Mouse (Mus musculus) left cerebral cortex, postnatal 10 days (tissue): Measurements from ENCODE around the gene Ano6. TPM values are rescaled to one million over a fixed set of nuclear protein-coding genes. Genes with fewer than 3 reads are reported as not detected.
A peak's percentile ranks its signal among the peaks of the same experiment; 100 is the strongest.
"Not testable (repeated sequence)": the region's sequence is repeated elsewhere in the genome, so short reads cannot be mapped to it uniquely, and the experiment has no call there.

ENCODE experiments used
- DNase-seq, 2 experiments: peaks; one replicate each; pipeline ENCODE4 v3.0.0; 2021 to 2022; ENCODE audit warnings: low spot score in 2 of 2, mixed read lengths in 1 of 2; ENCODE audit errors: extremely low spot score in 1 of 2
- intact Hi-C: fragments of 180-260 bp; cut with DNase I; formaldehyde crosslinking; loops from one replicate; pipeline ENCODE4 v1.15.1; 2025
- total RNA-seq, 2 experiments: library from RNA; stranded (reverse); gene quantifications; 2 replicates each; pipeline ENCODE4 v1.2.3; 2021

The Ano6 gene
- total RNA-seq, 2 experiments from 2014 or later, result 20.5 to 25.1 TPM

DNA sequence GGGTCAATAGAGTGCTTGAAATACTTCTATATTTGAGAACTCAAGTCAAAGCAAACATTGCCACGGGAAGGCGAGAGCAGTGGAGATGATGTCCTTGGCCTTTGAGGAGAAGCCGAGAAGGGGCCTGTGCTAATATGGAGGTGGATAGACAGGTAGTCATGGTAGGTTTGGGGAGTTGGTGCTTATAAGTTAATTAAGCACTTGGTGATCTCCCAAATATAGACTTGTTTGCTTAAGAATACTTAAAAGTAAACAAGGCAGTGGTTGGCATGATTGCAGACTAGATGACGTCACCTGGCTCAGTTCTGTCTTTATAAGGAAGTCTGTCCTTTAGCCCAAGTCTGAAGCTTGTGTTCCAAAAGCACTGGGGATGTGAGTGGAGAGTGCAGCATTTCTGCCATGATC lies 19.7 kb downstream of the Ano6 start:
- no peak for DNase-seq
- intact Hi-C loops, result no loop called here

DNA sequence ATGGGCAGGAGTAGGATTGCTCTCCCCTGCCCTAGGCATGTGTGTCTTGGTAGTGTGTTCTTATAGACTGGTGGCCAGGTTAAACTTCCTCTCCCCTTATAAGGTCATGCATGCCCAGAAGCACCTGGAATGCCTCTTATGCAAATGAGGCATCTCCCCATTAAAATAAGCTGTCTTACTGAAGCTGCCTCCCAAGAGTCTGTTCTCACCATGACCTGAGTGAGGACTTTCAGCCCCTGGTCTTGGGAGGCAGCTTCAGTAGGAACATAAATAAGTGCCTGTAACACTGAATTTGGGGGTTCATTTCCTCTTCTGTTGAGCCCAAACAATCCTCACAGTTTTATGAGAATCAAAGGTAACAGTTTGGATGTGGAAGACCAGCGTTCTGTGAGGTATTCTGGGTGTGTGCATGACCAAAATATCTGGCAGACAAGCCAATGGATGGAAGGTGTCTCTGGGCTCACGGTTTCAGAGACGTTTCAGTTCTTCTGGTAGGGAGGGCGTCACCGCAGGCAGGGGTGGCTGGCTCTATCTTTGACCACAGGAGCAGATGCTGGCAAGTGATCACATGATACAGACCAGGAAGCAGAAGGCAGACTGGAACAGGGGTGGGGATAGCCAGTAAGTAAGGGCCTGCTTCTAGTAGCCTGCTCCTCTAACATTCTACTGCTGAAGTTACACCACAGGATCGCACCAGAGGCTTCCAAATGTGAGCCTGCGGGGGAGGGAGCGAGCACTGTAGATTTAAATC lies 22.4 kb downstream of the Ano6 start:
- no peak for DNase-seq
- intact Hi-C loops, result no loop called here

DNA sequence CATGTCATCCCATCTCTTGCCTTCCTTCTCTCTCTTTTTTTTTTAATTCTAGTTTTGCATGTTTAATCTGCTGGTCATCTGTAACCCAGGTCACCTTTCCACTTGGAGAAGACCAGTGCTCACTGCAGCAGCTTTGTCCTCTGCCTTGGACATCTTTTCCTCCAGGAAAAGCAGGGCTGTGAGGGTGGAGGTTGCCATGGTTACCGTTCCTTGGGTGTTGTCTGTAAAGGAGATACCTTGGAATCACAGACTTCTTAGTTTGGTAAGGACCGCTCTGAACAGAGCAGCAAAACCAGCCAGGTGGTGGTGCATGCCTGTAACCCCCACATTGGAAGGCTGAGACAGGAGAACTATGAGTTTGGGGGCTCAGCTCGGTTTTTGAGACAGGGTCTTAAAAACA lies 26.9 kb downstream of the Ano6 start:
- intact Hi-C loops, result no loop called here
- DNase-seq, result peak in 1 of 2 experiments; percentile 46

DNA sequence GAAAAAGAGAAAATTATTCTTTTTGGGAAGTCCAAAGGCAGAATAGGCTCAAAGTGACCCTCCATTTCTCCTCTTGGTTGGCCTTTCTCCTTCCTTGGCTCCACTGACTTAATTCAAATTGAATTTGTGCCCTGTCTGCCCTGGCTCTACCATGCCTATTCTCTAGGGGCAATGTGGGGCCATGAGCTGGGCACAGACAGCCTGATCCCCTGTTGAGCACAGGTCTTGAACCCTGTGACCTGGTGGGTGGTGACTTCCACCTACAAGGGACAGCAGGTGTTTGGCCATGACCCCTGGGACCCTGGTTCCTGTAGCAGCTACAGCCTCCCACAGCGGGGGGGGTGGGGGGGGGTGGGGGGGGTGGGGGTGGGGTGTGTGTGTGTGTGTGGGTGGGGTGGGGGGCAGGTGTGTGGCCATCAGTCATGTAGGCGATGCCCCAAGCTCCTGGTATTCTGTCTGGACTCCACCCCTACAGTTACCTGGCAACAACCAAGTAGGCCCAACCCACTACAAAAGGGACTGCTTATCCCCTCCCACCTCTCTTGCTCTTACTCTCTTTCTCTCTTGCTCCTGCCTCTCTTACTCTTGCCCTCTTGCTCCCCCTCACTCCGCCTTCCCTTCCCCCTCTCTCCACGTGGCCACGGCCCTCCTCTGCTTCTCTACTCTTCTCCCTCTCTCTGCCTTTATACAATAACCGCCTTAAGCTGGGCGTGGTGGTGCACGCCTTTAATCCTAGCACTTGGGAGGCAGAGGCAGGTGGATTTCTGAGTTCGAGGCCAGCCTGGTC lies 28.8 kb downstream of the Ano6 start:
- intact Hi-C loops, result no loop called here
- DNase-seq, result no peak

DNA sequence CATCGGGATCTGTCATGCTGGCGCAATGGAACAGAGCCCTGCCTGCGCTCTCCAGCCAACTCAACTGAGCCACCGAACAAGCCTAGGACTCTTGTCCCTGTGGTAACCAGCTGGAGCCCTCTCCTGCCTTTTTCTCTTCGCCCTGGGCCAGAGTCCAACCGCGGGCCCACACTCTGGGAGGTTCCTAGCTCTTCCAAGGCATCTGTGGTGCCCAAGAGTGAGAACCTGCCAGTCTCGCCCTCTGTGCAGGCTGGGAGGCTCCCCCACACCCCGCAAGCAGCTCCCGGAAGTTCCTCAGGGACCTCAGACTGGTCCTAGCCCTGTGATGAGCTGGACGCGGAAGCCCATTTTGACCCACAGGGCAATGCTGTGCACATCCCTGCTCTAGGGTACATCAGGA lies 29.5 kb downstream of the Ano6 start:
- no peak for DNase-seq
- intact Hi-C loops, result no loop called here

DNA sequence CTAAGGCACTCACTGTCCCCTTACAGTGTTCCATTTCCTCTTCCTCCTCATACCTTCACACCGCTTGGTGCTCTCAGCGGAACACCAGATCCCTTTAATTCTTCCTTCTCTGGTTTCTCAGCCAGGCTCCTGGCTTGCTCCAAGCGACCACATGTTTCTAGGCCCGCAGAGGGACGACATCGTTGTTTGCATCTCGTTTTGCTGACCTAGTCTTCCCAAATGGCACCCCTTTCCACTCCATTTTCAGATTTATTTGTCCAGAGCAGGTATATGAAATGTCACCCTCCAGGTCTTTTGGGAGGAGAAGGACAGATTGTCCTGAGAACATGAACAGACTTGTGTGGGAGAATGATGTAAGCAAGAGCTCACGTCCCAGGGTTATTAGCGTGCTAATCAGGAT lies 30.0 kb downstream of the Ano6 start:
- no peak for DNase-seq
- intact Hi-C loops, result no loop called here

DNA sequence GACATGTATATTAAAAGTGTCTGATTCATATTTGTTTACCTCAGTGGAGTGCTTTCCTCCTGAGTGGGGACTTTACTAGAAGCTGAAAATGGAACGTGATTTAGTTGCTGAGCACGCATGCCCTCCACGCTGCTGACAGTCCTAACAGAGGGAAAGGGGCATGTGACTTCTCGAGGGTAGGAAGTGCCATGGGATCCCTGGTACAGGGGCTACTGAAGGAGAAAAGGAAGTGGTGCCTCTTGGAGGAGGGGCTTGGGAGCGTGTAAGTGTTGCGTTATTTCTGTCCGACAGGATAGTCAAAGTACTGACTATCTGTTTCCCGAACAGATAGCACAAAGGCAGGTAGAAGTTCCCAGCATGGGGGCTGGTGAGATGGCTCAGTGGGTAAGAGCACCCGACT lies 31.5 kb downstream of the Ano6 start:
- DNase-seq, result no peak
- intact Hi-C loops, result no loop called here

DNA sequence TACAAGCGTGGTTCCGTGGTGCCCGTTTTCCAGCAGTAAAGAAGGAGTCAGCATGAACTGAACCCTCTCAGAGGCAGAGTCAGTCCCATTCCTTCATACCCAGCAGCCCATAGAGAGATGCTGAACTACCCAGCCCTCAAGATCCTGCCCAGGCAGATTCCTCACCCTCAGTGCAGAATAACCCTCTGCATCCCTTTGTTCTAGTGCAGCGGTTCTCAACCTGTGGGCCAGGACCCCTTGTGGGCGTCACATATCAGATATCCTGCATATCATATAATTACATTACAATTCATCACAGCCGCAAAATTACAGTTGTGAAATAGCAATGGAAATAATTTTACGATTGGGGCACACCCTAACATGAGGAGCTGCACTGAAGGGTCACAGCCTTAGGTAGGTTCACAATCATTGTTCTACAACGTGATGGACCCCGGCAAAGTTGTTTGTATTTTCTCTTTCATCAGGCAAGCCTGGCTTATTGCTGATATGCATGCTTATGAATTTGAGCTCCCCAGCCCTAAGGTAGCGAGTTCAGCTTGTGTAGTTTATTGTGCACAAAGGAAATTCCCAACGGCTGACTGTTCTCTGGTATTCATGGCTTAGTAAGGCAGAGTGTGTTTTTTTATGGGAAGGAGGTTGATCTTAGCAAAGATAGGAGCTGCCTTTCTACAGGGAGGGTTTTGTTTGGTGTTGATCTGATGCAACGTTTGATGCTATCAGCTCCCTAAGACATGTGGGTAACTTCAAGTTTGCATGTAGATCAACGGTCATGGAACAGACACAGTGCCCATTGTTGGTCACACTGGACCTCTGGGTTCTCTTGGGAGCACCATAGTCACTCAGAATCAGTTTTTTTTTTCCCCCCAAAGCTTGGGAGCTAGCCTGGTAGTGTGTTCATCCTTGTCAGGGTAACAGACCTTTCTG lies 33.0 kb downstream of the Ano6 start:
- DNase-seq, result no peak
- intact Hi-C loops, result no loop called here

DNA sequence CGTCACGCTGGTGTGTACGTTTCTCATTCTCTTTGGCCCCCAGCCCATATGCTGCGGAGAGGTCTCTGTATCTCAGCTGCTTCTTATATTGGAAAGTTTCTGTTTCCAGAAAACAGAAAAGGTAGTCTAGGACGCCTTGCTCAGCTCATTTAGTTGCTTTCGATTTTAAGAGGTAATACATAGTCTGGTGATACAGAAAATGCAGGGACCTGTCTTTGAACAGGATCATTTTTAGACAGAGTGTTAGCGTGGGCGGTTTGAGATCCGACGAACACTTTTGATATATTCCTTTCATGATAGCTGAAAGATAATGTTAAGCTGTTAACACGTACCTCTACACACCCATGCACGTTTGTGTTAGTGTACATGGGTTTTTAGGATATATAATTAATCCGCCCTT lies 35.9 kb downstream of the Ano6 start:
- intact Hi-C loops, result no loop called here
- DNase-seq, result no peak

DNA sequence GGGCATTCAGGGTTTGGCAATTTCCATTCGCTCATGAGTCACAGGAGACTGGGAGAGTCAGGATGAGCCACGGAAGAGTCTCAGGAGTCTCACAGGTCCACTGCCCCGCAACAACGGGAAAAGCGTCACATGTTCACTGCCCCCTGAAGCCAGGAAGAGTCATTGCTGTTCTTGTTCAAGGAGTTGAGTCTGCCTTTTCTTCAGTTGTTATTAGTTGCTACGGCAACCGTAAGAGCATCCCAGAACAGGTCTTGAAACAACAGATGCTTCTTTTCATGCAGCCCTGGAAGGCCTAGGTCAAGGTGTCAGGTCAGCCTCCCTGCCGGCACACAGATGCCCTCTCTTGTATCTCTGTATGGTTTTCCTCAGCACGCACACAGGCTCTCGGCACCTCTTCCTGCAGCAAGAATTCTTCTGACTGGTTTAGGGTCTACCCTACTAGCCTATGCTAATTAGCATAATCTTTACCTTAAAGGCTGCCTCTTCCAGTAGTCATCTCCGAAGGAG lies 36.9 kb downstream of the Ano6 start:
- intact Hi-C loops, result no loop called here
- DNase-seq, result no peak

DNA sequence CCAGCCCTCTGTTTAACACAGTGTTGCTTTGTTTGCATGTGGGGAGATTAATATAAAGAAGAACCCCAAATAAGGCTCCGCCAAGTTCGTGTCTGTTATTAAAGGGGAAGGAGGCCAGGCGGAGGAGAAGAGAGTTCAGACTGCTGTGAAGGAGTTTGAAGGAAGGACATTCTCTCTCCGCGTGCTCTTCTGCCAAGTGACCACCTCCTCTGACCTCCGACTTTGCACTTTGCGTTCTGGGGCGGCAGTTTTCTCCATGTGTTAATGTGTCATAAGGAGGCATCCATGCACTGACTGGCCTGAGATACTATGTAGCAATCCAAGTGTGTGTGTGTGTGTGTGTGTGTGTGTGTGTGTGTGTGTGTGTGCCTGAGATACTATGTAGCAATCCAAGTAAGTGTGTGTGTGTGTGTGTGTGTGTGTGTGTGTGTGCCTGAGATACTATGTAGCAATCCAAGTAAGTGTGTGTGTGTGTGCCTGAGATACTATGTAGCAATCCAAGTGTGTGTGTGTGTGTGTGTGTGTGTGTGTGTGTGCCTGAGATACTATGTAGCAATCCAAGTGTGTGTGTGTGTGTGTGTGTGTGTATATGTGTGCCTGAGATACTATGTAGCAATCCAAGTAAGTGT lies 37.5 kb downstream of the Ano6 start:
- DNase-seq, intact Hi-C loops: not testable (repeated sequence)

DNA sequence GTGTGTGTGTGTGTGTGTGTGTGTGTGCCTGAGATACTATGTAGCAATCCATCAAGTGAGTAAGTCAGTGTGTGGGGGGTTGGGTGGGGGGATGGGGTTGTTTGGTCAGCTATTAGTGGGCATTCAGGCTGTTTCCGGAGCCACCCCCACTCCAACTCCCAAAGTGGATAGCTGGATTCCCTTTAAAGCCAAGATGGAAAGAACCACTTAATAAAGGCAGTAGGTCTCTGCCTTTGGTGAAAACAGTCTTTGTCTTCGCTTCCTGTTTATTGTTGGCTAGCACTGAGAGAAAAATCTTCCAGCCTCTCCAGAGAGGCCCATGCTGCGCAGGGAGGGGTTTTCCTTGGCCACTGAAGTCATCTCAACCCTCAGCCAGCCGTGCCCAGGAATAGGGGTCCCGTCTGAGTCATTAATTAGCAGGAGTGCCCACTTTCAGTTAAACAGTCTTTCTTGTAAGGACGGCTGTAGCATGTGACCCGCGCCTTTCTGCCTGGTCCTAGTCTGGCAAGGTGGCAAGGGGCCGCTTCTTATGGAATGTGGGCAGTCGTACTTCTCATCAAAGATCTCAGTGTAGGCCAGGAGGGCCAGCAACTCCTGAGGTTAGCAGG lies 38.1 kb downstream of the Ano6 start:
- intact Hi-C loops, result no loop called here

DNA sequence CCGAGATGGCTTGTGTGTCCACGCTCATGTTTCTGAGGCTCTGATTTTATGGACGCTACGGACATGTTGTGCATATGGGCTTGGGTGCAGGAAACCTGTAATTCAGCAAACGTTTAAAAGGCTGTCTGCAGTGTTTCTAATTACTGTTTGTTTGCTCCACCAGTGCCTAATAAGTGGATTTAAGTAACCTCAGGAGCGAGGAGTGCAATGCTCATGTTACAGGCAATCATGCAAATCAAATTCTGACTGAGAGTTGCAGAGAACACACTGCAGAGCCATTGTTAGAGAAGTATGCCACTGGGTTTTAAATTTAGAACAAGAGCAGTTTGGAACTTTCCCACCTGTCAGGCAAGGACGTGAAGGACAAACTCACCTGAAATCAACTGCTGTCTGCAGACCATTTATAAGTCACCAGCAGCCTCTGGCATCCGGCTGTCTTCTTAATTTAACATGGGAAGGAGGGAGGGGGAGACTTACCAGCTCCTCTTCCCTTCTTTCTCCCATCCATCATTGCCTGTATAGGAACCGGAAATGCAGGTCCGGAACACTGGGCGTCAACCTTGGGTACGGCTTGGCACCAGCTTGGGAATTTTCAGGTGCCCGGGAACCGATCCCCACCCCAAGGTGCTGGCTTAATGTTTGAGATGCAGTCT lies 39.0 kb downstream of the Ano6 start:
- DNase-seq, result no peak
- intact Hi-C loops, result no loop called here

More for the DNA sequence above, 38.1 kb downstream of the Ano6 start:
- no peak for DNase-seq

DNA sequence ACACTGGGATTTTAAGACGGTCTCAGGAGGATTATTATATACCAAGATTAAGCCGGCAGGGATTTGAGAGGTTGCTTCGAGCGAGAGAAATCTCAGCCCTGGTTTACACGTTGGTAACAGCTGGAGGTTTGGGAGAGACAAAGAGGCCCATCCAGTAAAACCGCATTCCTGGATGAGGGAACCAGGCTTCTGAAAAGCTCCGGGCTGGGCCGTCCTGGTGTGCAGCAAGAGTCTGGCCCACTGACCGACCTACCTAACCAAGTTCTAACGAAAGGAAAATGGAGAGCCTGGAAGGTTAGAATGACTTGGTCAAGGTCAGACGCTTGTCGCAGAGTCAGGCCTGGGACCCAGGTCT lies 39.5 kb downstream of the Ano6 start:
- no peak for DNase-seq
- intact Hi-C loops, result no loop called here

DNA sequence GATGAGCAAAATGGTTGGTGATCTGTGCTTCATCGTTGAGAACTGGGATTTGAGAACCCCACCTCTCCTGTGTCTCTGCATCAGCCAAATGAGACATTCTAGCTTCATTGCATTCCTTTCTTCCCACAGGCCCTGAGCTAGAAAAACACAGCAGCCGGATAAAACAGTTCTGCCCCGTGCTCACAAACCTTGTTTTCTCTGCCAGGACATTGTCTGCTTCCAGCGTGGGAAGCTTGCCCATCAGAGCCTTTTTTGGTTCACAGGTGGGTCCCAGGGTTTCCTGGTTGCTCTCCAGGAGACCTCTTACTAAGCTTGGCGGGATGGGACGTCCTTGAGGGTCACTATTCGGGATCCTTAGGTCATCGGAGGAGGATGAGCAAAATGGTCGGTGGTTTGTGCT lies 42.6 kb downstream of the Ano6 start:
- DNase-seq, result no peak
- intact Hi-C loops, result no loop called here

DNA sequence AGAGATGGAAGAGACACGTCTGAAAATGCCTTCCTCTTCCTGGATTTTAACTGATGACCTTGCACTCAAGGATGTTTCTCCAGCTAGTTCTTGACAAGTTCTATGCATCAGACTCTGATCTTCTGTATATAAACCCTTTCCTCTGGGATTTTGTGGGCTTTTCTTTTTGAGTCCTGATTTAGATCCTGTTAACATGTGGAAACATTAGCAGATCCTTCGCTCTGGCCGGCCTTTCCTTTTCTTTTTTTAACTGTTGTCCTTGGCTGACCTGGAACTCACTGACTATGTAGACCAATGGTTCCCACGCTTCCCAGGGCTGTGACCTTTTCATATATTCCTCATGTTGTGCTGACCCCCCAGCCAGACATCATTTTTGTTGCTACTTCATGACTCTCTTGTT lies 45.4 kb downstream of the Ano6 start:
- intact Hi-C loops, result no loop called here
- DNase-seq, result no peak

DNA sequence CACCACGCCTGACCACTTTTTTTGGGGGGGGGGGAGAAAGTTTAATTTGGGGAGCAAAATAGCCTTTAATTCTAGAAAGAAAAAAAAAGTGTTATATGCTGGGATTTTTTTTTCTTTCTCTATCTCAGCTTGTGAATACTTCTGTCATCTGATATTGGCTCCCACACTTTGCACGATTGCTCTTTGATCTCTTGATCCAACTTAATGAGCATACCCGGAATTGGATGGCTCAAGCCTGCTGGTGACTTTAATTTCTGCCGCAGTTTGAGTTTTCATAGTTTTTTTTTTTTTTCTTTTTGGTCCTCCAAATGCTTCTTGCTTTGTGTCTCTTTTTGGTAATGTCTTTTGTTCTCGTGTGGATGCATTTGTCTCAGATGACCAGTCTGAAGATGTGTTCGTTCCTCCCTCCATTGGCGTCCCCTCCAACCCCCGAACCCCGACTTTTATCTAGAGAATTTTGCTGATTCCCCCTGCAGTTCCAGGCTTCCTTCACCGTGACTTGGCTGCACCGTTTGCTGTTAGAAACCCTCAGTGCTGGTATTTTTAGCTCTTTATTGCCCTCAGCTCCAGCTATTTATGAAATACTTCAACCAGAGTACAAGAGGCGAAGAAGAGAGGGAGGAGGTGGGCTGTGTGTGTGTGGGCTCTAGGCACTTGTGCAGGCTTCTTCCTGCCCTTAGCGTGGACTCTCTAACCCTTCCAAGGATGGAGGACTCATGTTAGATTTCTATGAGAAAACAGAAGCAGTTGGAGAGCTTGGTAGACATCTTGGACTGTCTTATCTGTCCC lies 46.2 kb downstream of the Ano6 start:
- intact Hi-C loops, result no loop called here
- no peak for DNase-seq
